Comparison of ENCODE assay signal across 25 mouse cellular contexts in genomic region chr1:69379741-69380140, GRCm38 (mm10).
"Had no signal": no experiment of that assay in that cellular context is flagged by ENCODE, and none has a peak within 500 bp of the region (broad histone marks: within the 10 kb centered on the region; RNA-seq: fewer than 3 reads in every experiment).

No protein-coding gene starts in this region.

- DNase-seq: gastrocnemius, postnatal 14 days; gastrocnemius, postnatal 36 days; heart, adult 18-20 months; heart, postnatal 14 days; heart, postnatal 36 days; kidney, adult 11 months; kidney, adult 2 months; kidney, adult 9 months; kidney, postnatal 14 days; kidney, postnatal 36 days; left cerebral cortex, postnatal 4 days had no signal

- H3K27me3 ChIP-seq: heart, embryonic 13.5 days; heart, embryonic 15.5 days; hindbrain, embryonic 13.5 days; hindbrain, embryonic 15.5 days; kidney, embryonic 15.5 days; limb, embryonic 13.5 days; limb, embryonic 15.5 days; liver, embryonic 12.5 days had no signal

- H3K36me3 ChIP-seq: heart, embryonic 10.5 days; heart, embryonic 13.5 days; heart, embryonic 15.5 days; hindbrain, embryonic 13.5 days; hindbrain, embryonic 15.5 days; kidney, embryonic 15.5 days; limb, embryonic 13.5 days; limb, embryonic 15.5 days; liver, embryonic 12.5 days had no signal

- H3K27ac ChIP-seq: heart, embryonic 10.5 days; heart, embryonic 13.5 days; heart, embryonic 15.5 days; hindbrain, embryonic 13.5 days; hindbrain, embryonic 15.5 days; hindbrain, postnatal 0 days; kidney, embryonic 15.5 days; kidney, postnatal 0 days; layer of hippocampus, adult 2 months; limb, embryonic 13.5 days; limb, embryonic 15.5 days; liver, embryonic 12.5 days; liver, embryonic 14.5 days had no signal

- H3K9ac ChIP-seq: heart, embryonic 13.5 days; heart, embryonic 15.5 days; hindbrain, embryonic 13.5 days; hindbrain, embryonic 15.5 days; kidney, embryonic 15.5 days; limb, embryonic 13.5 days; limb, embryonic 15.5 days; liver, embryonic 12.5 days; liver, embryonic 14.5 days had no signal

- H3K4me3 ChIP-seq: heart, embryonic 10.5 days; heart, embryonic 13.5 days; heart, embryonic 15.5 days; hindbrain, embryonic 13.5 days; hindbrain, embryonic 15.5 days; kidney, embryonic 15.5 days; layer of hippocampus, adult 2 months; limb, embryonic 13.5 days; limb, embryonic 15.5 days; liver, embryonic 12.5 days had no signal

- H3K9me3 ChIP-seq: heart, embryonic 15.5 days; hindbrain, embryonic 15.5 days; limb, embryonic 15.5 days had no signal

- H3K4me2 ChIP-seq: heart, embryonic 13.5 days; heart, embryonic 15.5 days; hindbrain, embryonic 13.5 days; hindbrain, embryonic 15.5 days; kidney, embryonic 15.5 days; limb, embryonic 13.5 days; limb, embryonic 15.5 days; liver, embryonic 12.5 days had no signal

- ATAC-seq: hindbrain, postnatal 0 days; intestine, embryonic 16.5 days; liver, embryonic 12.5 days had no signal

- H3K4me1 ChIP-seq: hindbrain, embryonic 13.5 days; hindbrain, embryonic 15.5 days; kidney, embryonic 15.5 days; limb, embryonic 13.5 days; limb, embryonic 15.5 days; liver, embryonic 12.5 days had no signal
